23 mouse cellular contexts compared by ENCODE assay signal in the genomic region with DNA sequence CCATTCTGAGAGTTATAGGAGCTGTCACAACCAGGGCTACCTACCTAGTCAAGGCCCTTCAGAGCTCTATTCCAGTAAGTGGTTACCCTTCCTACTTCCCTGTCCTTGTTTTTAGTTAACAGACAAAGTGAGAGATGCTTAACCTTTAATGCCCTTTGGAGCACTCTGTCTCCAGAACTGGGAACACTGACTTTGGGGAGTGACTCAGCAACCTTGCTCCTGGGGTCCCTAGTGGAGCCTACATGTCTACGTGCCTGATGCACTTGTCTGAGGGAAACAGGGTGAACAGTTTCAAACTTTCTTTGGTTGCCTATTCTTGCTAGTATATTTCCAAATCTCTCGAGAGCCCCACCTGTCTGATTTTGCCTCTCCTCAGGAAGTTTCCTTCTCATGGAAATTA. TPM values are rescaled to one million over a fixed set of nuclear protein-coding genes. Genes with fewer than 3 reads are reported as not detected.
DNase-seq lines count a peak whose midpoint lies in the region; ATAC-seq and TF ChIP-seq lines count a peak whose summit lies in the region.
"Had no signal": no experiment of that assay in that cellular context is flagged by ENCODE, and none has a peak within 500 bp of the region (broad histone marks: within the 10 kb centered on the region; RNA-seq: fewer than 3 reads in every experiment).

No protein-coding gene starts in this region.

- H3K27me3 ChIP-seq in heart, adult 2 months (ENCODE audit: control insufficient read depth, insufficient read depth, low read length) = no peaks in the 10 kb centered on the region
- H3K27me3 ChIP-seq in heart, embryonic 10.5 days (ENCODE audit: insufficient read depth, poor library complexity, severe bottlenecking) = no peaks in the 10 kb centered on the region
- H3K27me3 ChIP-seq in heart, postnatal 0 days (ENCODE audit: control insufficient read depth, insufficient read depth, low read length) = no peaks in the 10 kb centered on the region
- H3K27me3 ChIP-seq in E14TG2a.4 (ENCODE audit: insufficient read depth, low read length) = peaks cover 4% of the 10 kb centered on the region
- H3K27me3 ChIP-seq: CH12.LX; intestine, embryonic 15.5 days; Patski had no signal

- ATAC-seq in heart, postnatal 0 days (ENCODE audit: insufficient read depth, low read depth) = no peak
- ATAC-seq: forebrain, embryonic 16.5 days; intestine, embryonic 15.5 days; Patski had no signal

- TF ChIP-seq CTCF in heart, adult 2 months (IDR thresholded peaks at IDR 0.05) = no peak
- no peak for TF ChIP-seq CTCF in heart, postnatal 0 days (IDR thresholded peaks at IDR 0.05; ENCODE audit: low read depth)
- TF ChIP-seq CTCF in E14TG2a.4 (conservative IDR thresholded peaks at IDR 0.05; ENCODE audit: low read length) = no peak

- H3K9me3 ChIP-seq in heart, embryonic 10.5 days = no peaks in the 10 kb centered on the region
- H3K9me3 ChIP-seq in heart, postnatal 0 days (replicated peaks; ENCODE audit: control insufficient read depth, low read length) = no peaks in the 10 kb centered on the region
- H3K9me3 ChIP-seq in E14TG2a.4 (ENCODE audit: low read length) = no peaks in the 10 kb centered on the region
- H3K9me3 ChIP-seq: embryonic facial prominence, embryonic 12.5 days; forebrain, embryonic 12.5 days; hindbrain, embryonic 10.5 days; intestine, embryonic 15.5 days had no signal

- no peak overlapping the region for H3K9ac ChIP-seq in heart, adult 2 months (ENCODE audit: low read depth, low read length)
- no peak overlapping the region for H3K9ac ChIP-seq in heart, postnatal 0 days (replicated peaks; ENCODE audit: low read depth, low read length)
- H3K9ac ChIP-seq: embryonic facial prominence, embryonic 12.5 days; forebrain, embryonic 12.5 days; hindbrain, embryonic 14.5 days; intestine, embryonic 15.5 days had no signal

- TF ChIP-seq EP300 in heart, adult 2 months (IDR thresholded peaks at IDR 0.05; ENCODE audit: insufficient read depth, low read depth, low read length) = no peak
- no peak for TF ChIP-seq EP300 in heart, postnatal 0 days (IDR thresholded peaks at IDR 0.05; ENCODE audit: low read depth)

- H3K4me2 ChIP-seq in heart, postnatal 0 days (ENCODE audit: low read depth, low read length) = no peak overlapping the region
- H3K4me2 ChIP-seq: embryonic facial prominence, embryonic 12.5 days; forebrain, embryonic 12.5 days; hindbrain, embryonic 14.5 days; intestine, embryonic 15.5 days had no signal

- no peaks in the 10 kb centered on the region for H3K36me3 ChIP-seq in heart, adult 2 months (ENCODE audit: control insufficient read depth, insufficient read depth, low read length)
- 0 out of 2 replicates have a peak, but pooled peaks cover 3% of the 10 kb centered on the region for H3K36me3 ChIP-seq in heart, embryonic 10.5 days
- H3K36me3 ChIP-seq in heart, postnatal 0 days (replicated peaks; ENCODE audit: control insufficient read depth, insufficient read depth, low read length) = no peaks in the 10 kb centered on the region
- 0 out of 2 replicates have a peak, but pooled peaks cover 3% of the 10 kb centered on the region for H3K36me3 ChIP-seq in E14TG2a.4 (ENCODE audit: insufficient read depth, low read length)
- H3K36me3 ChIP-seq: embryonic facial prominence, embryonic 12.5 days; forebrain, embryonic 12.5 days; hindbrain, embryonic 10.5 days; intestine, embryonic 15.5 days had no signal

- peak overlapping the region; percentile 23; the same call in 1 of the 2 replicates for H3K27ac ChIP-seq in heart, adult 2 months
- no peak overlapping the region for H3K27ac ChIP-seq in heart, embryonic 10.5 days
- H3K27ac ChIP-seq in heart, postnatal 0 days (ENCODE audit: low read depth) = peak overlapping the region; percentile 41; the same call in 1 of the 2 replicates
- H3K27ac ChIP-seq: embryonic facial prominence, embryonic 12.5 days; forebrain, embryonic 12.5 days; hindbrain, embryonic 10.5 days; hindbrain, embryonic 14.5 days; intestine, embryonic 15.5 days had no signal

- intact Hi-C loops in heart, adult 2 months (cut with DNase I) = no loop called here
- intact Hi-C loops in heart, postnatal 25 days (cut with DNase I) = no loop called here

- WGBS in heart, adult 2 months = 51% methylated on average over 2 of the region's 2 CpGs
- WGBS in heart, embryonic 10.5 days = 64% methylated on average over 2 of the region's 2 CpGs
- WGBS in heart, postnatal 0 days = 56% methylated on average over 2 of the region's 2 CpGs

- no peaks in the 10 kb centered on the region for H3K79me2 ChIP-seq in heart, adult 2 months (replicated peaks; ENCODE audit: control insufficient read depth, insufficient read depth, low read length)

- H3K4me3 ChIP-seq in heart, adult 2 months = no peak overlapping the region
- H3K4me3 ChIP-seq in heart, embryonic 10.5 days = no peak overlapping the region
- H3K4me3 ChIP-seq in heart, postnatal 0 days (ENCODE audit: low read depth, low read length) = no peak overlapping the region
- H3K4me3 ChIP-seq in E14TG2a.4 (replicated peaks; ENCODE audit: low read length) = 0 out of 2 replicates have a peak overlapping the region, but pooled peaks have one; percentile 5
- H3K4me3 ChIP-seq: embryonic facial prominence, embryonic 12.5 days; forebrain, embryonic 12.5 days; hindbrain, embryonic 10.5 days; intestine, embryonic 15.5 days had no signal

- no peak for DNase-seq in heart, adult 2 months
- DNase-seq in heart, embryonic 10.5 days (ENCODE audit: low spot score) = no peak
- DNase-seq in heart, postnatal 0 days (ENCODE audit: low spot score) = no peak
- DNase-seq in heart, postnatal 25 days (ENCODE audit: low spot score) = no peak
- peak; percentile 37 for DNase-seq in ES-CJ7 (ENCODE audit: low read depth, low spot score)
- no peak for DNase-seq in adrenal gland, postnatal 25 days
- no peak for DNase-seq in thymus, postnatal 36 days
- DNase-seq: adrenal gland, adult 8-10 months; cerebellum, adult 11 months; cerebellum, adult 8-10 months; cerebellum, postnatal 25 days; gastrocnemius, postnatal 25 days; kidney, postnatal 14 days had no signal

- no peak for TF ChIP-seq POLR2A in heart, adult 2 months (IDR thresholded peaks at IDR 0.05; ENCODE audit: insufficient read depth, low read depth, low read length)

- H3K4me1 ChIP-seq in heart, adult 2 months (ENCODE audit: control insufficient read depth, insufficient read depth, low read length) = peaks cover 2% of the 10 kb centered on the region
- peaks cover 28% of the 10 kb centered on the region for H3K4me1 ChIP-seq in heart, embryonic 10.5 days
- H3K4me1 ChIP-seq in heart, postnatal 0 days (ENCODE audit: control insufficient read depth, insufficient read depth) = peaks cover 22% of the 10 kb centered on the region; the same call in 1 of the 2 replicates
- H3K4me1 ChIP-seq in E14TG2a.4 (replicated peaks; ENCODE audit: low read depth, low read length) = peaks cover 72% of the 10 kb centered on the region

RNA-seq across cellular contexts. Expression of a gene that starts 3.4 kb away (rescaled TPM):
- 1 to 10 TPM; 3.4 to 5.4 TPM for total RNA-seq in heart, adult 2 months (2021)
- polyA plus RNA-seq in heart, adult 2 months (2012; rRNA removed) = 2.6 and 4.9 TPM in 2 replicates
- polyA plus RNA-seq in heart, embryonic 10.5 days (2016; fragmentation: Nextera tagmentation; extraction: Ambion mirVana) = 5.3 and 7.6 TPM in 2 replicates
- total RNA-seq in heart, postnatal 0 days (2014; rRNA removed; ENCODE audit: low replicate concordance) = 7.7 and 19.8 TPM in 2 replicates
- 6.9 and 7.1 TPM in 2 replicates for polyA plus RNA-seq in heart, postnatal 0 days (2015; fragmentation: Nextera tagmentation; extraction: Ambion mirVana)
- total RNA-seq in heart, postnatal 25 days (2021) = 1 to 10 TPM; 2.5 to 5.3 TPM
- total RNA-seq in adrenal gland, postnatal 25 days (2021) = 8.1 and 8.4 TPM in 2 replicates

RNA-seq across cellular contexts. Expression of a gene that starts 3.6 kb away (rescaled TPM):
- total RNA-seq in heart, adult 2 months (2021) = 1 to 10 TPM; 2.9 to 4.3 TPM
- polyA plus RNA-seq in heart, adult 2 months (2012; rRNA removed) = 5.6 and 7.4 TPM in 2 replicates
- 8.4 TPM in 2 replicates for polyA plus RNA-seq in heart, embryonic 10.5 days (2016; fragmentation: Nextera tagmentation; extraction: Ambion mirVana)
- 3.6 and 4.8 TPM in 2 replicates for total RNA-seq in heart, postnatal 0 days (2014; rRNA removed; ENCODE audit: low replicate concordance)
- polyA plus RNA-seq in heart, postnatal 0 days (2015; fragmentation: Nextera tagmentation; extraction: Ambion mirVana) = 10.6 and 11.0 TPM in 2 replicates
- total RNA-seq in heart, postnatal 25 days (2021) = 1 to 10 TPM; 1.9 to 2.4 TPM
- total RNA-seq in adrenal gland, postnatal 25 days (2021) = 3.0 and 6.0 TPM in 2 replicates
- total RNA-seq: CH12.LX; granulocyte monocyte progenitor cell, adult 5-6 weeks had no signal

RNA-seq across cellular contexts. Expression of a gene that starts 8.4 kb away (rescaled TPM):
- total RNA-seq in heart, adult 2 months (2021) = 1,000 to 10,000 TPM; 2,783 to 3,339 TPM
- 3,110 and 4,349 TPM in 2 replicates for polyA plus RNA-seq in heart, adult 2 months (2012; rRNA removed)
- polyA plus RNA-seq in heart, embryonic 10.5 days (2016; fragmentation: Nextera tagmentation; extraction: Ambion mirVana) = 483 and 791 TPM in 2 replicates
- total RNA-seq in heart, postnatal 0 days (2014; rRNA removed; ENCODE audit: low replicate concordance) = 758 and 766 TPM in 2 replicates
- 1,736 and 1,781 TPM in 2 replicates for polyA plus RNA-seq in heart, postnatal 0 days (2015; fragmentation: Nextera tagmentation; extraction: Ambion mirVana)
- 1,000 to 10,000 TPM; 2,218 to 2,599 TPM for total RNA-seq in heart, postnatal 25 days (2021)
- 21.0 and 21.2 TPM in 2 replicates for total RNA-seq in adrenal gland, postnatal 25 days (2021)
- total RNA-seq: CH12.LX; granulocyte monocyte progenitor cell, adult 5-6 weeks had no signal

RNA-seq across cellular contexts. Expression of a gene that starts 9.4 kb away (rescaled TPM):
- total RNA-seq in heart, adult 2 months (2021) = 100 to 1,000 TPM; 131 to 139 TPM
- 201 and 224 TPM in 2 replicates for polyA plus RNA-seq in heart, adult 2 months (2012; rRNA removed)
- polyA plus RNA-seq in heart, embryonic 10.5 days (2016; fragmentation: Nextera tagmentation; extraction: Ambion mirVana) = 227 and 370 TPM in 2 replicates
- 241 and 266 TPM in 2 replicates for total RNA-seq in heart, postnatal 0 days (2014; rRNA removed; ENCODE audit: low replicate concordance)
- 309 and 313 TPM in 2 replicates for polyA plus RNA-seq in heart, postnatal 0 days (2015; fragmentation: Nextera tagmentation; extraction: Ambion mirVana)
- 100 to 1,000 TPM; 141 to 154 TPM for total RNA-seq in heart, postnatal 25 days (2021)
- total RNA-seq in adrenal gland, postnatal 25 days (2021) = 2.0 and 2.9 TPM in 2 replicates
- total RNA-seq: CH12.LX; granulocyte monocyte progenitor cell, adult 5-6 weeks had no signal

RNA-seq across cellular contexts. Expression of a gene that starts 25.3 kb away (rescaled TPM):
- total RNA-seq in heart, adult 2 months (2021) = 1 to 10 TPM; 4.7 to 5.1 TPM
- polyA plus RNA-seq in heart, adult 2 months (2012; rRNA removed) = 3.4 and 5.2 TPM in 2 replicates
- polyA plus RNA-seq in heart, embryonic 10.5 days (2016; fragmentation: Nextera tagmentation; extraction: Ambion mirVana) = 10.6 and 12.2 TPM in 2 replicates
- total RNA-seq in heart, postnatal 0 days (2014; rRNA removed; ENCODE audit: low replicate concordance) = 7.4 and 10.0 TPM in 2 replicates
- 7.9 and 8.1 TPM in 2 replicates for polyA plus RNA-seq in heart, postnatal 0 days (2015; fragmentation: Nextera tagmentation; extraction: Ambion mirVana)
- 1 to 10 TPM; 5.1 to 5.2 TPM for total RNA-seq in heart, postnatal 25 days (2021)
- 8.2 and 9.0 TPM in 2 replicates for total RNA-seq in adrenal gland, postnatal 25 days (2021)

Comparison
In these comparisons a context has a peak if more than half of its experiments do, and no peak if none do; other contexts are left out.
1. RNA of a gene that starts 8.4 kb away (total RNA-seq): 2,783 to 3,339 TPM in heart, adult 2 months, 2,218 to 2,599 TPM in heart, postnatal 25 days and 758 to 766 TPM in heart, postnatal 0 days; 21.0 to 21.2 TPM in adrenal gland, postnatal 25 days; every median in the first group is over 10 times any median in the second.